Mouse (Mus musculus) heart, postnatal 0 days (tissue): ENCODE measurements at regions not wholly inside any gene's neighbourhood (a gene's known extent, or its start where the extent isn't known, plus 50 kb on each side); places are given as distances from the start of the nearest gene placed in this dataset.

Source experiments
- CTCF ChIP-seq: IDR thresholded peaks from 2 replicates; pipeline ENCODE4 v1.5.1; 2016; ENCODE audit warnings: antibody characterized with exemption, control low read depth, low read depth
- EP300 ChIP-seq: IDR thresholded peaks from 2 replicates; pipeline ENCODE4 v1.6.1; 2016; ENCODE audit warnings: antibody characterized with exemption, low read depth

DNA sequence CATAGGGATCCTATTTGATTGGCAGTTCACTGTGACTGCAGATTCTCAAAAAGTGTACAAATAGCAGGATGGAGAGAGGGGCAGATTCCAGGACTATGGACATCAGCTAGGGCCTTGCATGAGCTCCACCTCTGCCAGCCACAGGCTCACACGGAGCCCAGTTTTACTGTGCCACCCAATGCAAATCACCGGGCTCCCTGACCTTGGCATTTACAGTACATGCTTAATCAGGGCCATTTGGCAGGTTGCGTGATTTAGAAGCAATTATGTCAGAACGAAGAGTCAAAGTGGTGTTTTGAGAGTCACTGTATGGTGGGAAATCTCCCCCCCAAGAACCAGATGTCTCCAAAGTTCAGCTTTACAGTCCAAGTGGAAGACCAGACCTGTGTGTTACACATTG, 456.1 kb downstream of the Bnc2 start:
- TF ChIP-seq CTCF (no peak), EP300 (no peak)
